Mouse (Mus musculus): Measurements from ENCODE around the gene Kdm2b.

DNA sequence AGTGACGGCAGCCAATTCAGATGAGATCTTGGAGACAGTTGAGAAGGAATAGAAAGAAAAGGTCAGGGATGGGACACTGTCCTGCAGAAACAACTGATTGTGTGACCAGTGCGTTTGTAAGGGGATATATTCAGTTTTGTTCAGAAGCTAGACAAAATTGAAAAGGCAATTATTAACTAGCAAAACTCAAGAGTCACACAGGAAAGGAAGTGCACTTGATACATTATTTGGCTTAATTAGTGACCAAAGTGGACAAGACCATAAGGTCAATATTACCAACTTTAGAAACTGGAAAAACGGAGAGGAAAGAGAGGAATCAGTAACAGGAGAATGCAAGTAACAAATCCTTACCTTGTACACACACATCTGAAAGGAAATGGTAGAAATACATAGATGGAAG, 113.0 kb downstream of the Kdm2b start:
- TF ChIP-seq CTCF (conservative IDR thresholded peaks at IDR 0.05; ENCODE audit: insufficient read depth, insufficient read length, low read depth, low read length) = no peak
- no peak for TF ChIP-seq POLR2A (IDR thresholded peaks at IDR 0.05; ENCODE audit: low read depth, low read length)
